Mouse (Mus musculus) heart, adult 11 months (tissue): Measurements from ENCODE around the gene Olfr935.

Source experiments
- DNase-seq: peaks from one replicate; pipeline ENCODE4 v3.0.0; 2022

The Olfr935 gene

DNA sequence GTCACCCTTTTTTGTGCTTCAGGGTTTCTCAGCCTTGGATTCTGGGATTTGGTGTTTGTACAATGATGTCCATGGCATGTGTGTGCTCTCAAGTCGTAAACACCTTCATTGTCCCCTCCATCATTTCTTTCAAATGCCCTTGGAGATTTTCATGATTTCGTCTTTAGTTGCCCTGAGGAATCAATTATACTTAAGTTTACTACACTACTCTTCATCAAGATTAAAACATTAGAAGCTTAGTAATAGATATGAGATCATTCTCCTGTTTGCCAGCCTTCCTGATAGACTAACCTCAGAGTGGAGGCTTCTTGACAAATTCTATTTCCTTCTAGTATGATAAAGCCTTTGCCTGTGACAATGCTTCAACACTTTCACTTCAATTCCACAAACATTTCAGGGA is at the start of gene Olfr935:
Gene Olfr935 (minus strand): TSS at position 101 of the 400 bp plus-strand sequence.
- DNase-seq: no peak

GRCm38 (mm10) chr9:39023277-39023676 is 23.8 kb upstream of the Olfr935 start, which contains the start of gene Olfr146:
Gene Olfr146 (minus strand): TSS chr9:39023377.
- no peak for DNase-seq

- no peak for DNase-seq
Measured at GRCm38 (mm10) chr9:38988215-38988614, 11.3 kb downstream of the Olfr935 start, which contains the start of gene Olfr934. Gene Olfr934 (minus strand): TSS chr9:38988315.

GRCm38 (mm10) chr9:38972013-38972412 is 27.5 kb downstream of the Olfr935 start, which contains the start of gene Olfr933:
Gene Olfr933 (plus strand): TSS chr9:38972313.
- no peak for DNase-seq

DNA sequence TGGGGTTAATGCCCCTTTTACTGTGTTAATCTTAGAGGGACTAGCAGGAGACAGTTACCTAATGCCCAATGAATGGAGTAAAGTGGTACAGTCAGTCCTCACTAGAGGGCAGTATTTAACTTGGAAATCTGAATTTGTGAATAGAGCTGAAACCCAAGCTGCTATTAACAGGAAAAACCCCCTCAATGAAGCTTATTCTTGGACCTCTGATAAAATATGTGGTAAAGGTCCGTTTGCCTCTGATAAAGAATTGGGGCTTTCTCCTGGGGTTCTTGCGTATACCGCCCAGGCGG is 45.4 kb downstream of the Olfr935 start:
- DNase-seq: no peak

- DNase-seq: peak; percentile 66
Measured at GRCm38 (mm10) chr9:38953401-38954123, 45.9 kb downstream of the Olfr935 start.
